Mouse (Mus musculus): ENCODE results near the gene Chchd1.

Gene Chchd1

GRCm38 (mm10) chr14:20702741-20703381, at the start of gene Chchd1:
Chchd1 (plus strand) TSS chr14:20703006.
- peak; percentile 93 to 95 for DNase-seq

DNA sequence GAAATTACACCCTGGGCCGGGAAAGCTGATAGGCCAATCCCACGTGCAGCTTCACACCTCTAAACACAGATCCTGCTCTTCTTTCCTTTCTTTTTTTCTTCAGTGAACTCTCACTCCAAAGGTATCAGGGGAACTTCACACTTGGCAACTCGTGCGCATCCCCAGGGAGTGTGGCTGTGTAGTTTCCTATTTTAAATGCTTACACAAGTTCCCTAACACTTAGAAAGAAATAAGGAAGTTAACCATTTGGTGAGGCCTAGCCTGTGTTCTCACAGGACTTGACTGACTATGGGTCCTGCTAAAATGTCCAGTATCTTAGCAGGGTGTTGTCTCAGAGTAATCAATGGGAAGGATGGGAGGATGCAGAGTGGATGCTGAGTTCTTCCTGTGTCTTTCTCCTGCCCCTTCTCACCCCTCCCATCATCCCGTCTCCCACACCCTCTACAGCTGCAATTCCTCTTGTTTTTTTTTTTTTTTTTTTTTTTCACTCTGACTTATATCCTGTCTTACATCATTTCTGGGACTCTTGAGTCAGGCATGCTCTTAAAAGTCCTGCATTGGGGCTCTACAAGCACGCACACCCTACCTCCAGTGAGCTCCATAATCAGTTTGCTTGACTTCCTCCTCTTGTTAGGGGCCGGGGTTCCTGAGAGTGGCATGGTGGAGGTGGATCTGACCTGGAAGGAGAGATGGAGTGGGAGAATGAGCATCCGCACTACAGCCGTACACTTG, 48.0 kb upstream of the Chchd1 start:
- DNase-seq: no peak

- DNase-seq: no peak
Observed at GRCm38 (mm10) chr14:20655731-20656130, 47.1 kb upstream of the Chchd1 start.

- DNase-seq: no peak
Observed at GRCm38 (mm10) chr14:20656361-20656760, 46.4 kb upstream of the Chchd1 start, which contains the start of gene Myoz1. Myoz1 (minus strand) TSS chr14:20656540.

DNA sequence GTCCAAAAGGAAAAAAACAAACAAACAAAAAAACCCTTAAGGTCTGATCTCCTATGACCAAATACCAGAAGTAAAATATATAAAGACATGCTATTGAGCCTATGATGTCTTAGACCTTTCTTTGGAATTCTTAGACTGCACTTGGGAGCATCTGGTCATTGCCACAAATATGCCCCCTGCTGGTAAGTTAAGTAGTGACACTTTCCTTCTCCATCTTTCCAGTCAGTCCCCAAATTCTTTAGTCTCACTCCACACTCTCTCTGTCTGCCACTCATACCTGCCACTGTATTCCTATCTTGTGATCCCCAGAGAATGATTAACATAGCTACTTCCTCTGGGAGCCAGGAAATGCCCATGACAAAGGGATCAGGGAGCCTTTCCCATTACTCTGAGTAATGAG, 44.5 kb upstream of the Chchd1 start:
- DNase-seq: peak; percentile 54 to 58

- no peak for DNase-seq
Observed at GRCm38 (mm10) chr14:20658902-20659301, 43.9 kb upstream of the Chchd1 start.

- no peak for DNase-seq
Observed at GRCm38 (mm10) chr14:20659687-20660086, 43.1 kb upstream of the Chchd1 start.

- DNase-seq: peak; percentile 97
Observed at GRCm38 (mm10) chr14:20660827-20661660, 41.8 kb upstream of the Chchd1 start.

DNA sequence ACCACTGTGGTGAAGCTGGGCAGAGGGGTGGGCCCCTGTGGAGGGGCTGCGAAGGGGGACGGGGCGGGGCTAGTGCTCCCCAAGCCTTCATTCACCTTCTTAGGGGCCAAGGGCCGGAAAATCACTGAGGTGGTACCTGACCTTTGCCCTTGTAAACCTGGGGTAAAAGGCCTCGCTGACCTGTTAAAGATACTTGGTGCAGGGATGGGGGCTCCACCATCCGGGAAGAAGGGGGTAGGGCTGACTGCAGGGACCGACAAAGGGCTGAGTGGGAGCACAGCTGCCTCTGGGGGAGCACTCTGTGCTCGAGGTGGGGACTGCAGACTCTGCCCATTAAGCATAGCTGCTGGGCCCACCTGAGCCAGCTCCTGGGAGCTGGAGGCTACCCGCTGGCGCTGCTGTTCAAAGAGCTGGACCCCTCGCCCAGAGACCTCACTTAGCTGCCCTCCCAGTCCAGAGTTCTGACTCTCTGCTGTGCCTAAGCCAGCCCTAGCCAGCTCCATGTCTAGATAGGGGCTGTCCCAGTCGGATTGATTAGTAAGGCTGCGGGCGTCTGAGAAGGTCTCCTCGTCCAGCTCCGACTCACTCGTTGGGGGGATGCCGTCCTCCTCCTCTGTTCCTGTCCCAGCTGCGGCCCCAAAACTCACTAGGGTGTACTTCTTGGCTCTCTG, 41.0 kb upstream of the Chchd1 start:
- DNase-seq: peak in 1 of 2 experiments; percentile 50

GRCm38 (mm10) chr14:20662740-20663139, 40.1 kb upstream of the Chchd1 start:
- DNase-seq: no peak

GRCm38 (mm10) chr14:20663601-20664000, 39.2 kb upstream of the Chchd1 start:
- DNase-seq: no peak

GRCm38 (mm10) chr14:20664436-20664835, 38.4 kb upstream of the Chchd1 start:
- DNase-seq: no peak

DNA sequence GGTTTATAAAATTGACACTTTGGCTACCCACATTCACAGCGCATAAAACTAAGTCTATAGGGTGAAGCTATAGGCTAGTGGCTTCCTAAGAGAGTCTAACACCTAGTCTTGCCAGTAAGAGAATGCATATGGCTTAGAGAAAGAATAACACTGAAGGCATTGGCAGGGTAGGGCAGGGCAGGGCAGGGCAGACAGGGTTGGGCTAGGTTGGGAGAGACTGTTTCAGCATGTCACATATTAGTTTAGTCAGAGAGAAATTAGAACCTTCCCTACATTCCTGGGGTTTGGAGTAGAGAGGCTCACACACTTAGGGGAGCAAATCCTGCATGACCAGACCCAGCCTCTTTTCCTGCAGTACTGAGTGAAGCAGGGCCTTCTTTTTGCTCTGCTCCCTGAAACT, 35.3 kb upstream of the Chchd1 start:
- DNase-seq: no peak

- DNase-seq: no peak
Observed at GRCm38 (mm10) chr14:20668154-20668810, 34.5 kb upstream of the Chchd1 start, which contains the start of gene Synpo2l. Synpo2l (minus strand) TSS chr14:20668354.

GRCm38 (mm10) chr14:20672990-20673389, 29.8 kb upstream of the Chchd1 start:
- DNase-seq: peak; percentile 48 to 78

GRCm38 (mm10) chr14:20673735-20674063, 29.1 kb upstream of the Chchd1 start:
- peak in 1 of 2 experiments; percentile 38 for DNase-seq

DNA sequence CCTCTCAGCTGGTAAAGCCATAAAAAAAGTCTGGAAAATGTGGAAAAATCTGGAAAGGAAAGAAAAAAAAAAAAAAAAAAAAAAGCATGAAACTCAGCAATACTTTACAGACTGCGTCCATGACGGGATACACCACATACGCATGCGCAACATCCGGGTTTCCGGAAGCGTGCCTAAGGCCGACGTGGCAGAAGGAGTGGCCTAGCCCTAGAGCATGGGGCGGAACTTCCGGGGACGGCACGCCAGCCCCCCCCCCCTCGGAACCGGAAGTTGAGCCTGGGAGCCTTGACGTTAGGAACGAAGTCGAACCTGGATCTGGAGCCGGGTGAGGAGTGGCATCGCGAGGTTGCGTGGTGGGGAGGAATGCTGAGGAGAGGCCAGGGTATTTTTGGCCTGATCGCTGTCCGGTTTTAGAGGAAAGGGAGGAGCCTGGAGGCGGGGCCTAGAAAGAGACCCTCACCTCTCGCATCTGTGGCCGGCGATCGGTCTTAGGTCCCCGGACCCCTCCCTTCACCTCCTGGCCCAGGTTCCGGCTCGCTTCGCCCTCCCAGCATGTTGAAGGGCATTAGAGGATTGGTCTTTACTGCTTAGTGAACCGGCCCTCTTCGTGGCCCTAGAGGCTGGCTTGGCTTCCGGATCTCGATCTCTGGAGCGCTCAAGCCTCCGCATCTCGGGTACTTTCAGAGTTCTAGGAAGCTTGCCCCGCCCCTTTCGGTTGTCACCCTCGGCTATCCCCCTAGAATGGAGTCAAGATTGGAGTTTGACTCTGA, 28.6 kb upstream of the Chchd1 start, which contains the start of gene Sec24c:
Sec24c (plus strand) TSS at position 245 of the 770 bp plus-strand sequence.
- DNase-seq: peak; percentile 99 to 100

DNA sequence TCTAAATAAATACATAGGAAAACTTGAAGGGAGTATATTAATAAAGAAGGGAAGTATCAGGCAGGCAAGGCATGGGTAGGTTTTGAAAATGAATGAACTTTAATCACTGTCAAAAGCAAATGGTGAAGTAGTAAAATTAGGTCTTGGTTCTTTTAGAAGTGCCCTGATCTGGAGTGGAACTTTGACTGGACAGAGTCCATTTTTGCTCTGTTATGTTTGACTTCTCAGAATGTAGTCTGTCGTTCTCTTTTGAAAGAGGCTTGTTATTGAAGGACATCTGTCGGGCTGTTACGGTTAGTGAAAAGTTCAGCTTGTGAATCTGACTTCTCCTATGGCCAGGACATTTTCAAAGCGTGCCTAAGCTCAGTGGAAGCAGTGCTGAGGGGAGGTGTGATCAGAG, 24.9 kb upstream of the Chchd1 start:
- no peak for DNase-seq

GRCm38 (mm10) chr14:20681742-20682141, 21.1 kb upstream of the Chchd1 start:
- no peak for DNase-seq

- DNase-seq: peak in 1 of 2 experiments; percentile 9
Observed at GRCm38 (mm10) chr14:20682498-20682897, 20.3 kb upstream of the Chchd1 start.

GRCm38 (mm10) chr14:20686576-20686975, 16.2 kb upstream of the Chchd1 start:
- DNase-seq: no peak

Data from cerebellum, postnatal 14 days (tissue).